Mouse (Mus musculus): Measurements from ENCODE around the gene Sh2b3. TPM values are rescaled to one million over a fixed set of nuclear protein-coding genes. Genes with fewer than 3 reads are reported as not detected.

The Sh2b3 gene
- 10 to 100 TPM; 70.9 to 83.1 TPM for total RNA-seq (2023)

DNA sequence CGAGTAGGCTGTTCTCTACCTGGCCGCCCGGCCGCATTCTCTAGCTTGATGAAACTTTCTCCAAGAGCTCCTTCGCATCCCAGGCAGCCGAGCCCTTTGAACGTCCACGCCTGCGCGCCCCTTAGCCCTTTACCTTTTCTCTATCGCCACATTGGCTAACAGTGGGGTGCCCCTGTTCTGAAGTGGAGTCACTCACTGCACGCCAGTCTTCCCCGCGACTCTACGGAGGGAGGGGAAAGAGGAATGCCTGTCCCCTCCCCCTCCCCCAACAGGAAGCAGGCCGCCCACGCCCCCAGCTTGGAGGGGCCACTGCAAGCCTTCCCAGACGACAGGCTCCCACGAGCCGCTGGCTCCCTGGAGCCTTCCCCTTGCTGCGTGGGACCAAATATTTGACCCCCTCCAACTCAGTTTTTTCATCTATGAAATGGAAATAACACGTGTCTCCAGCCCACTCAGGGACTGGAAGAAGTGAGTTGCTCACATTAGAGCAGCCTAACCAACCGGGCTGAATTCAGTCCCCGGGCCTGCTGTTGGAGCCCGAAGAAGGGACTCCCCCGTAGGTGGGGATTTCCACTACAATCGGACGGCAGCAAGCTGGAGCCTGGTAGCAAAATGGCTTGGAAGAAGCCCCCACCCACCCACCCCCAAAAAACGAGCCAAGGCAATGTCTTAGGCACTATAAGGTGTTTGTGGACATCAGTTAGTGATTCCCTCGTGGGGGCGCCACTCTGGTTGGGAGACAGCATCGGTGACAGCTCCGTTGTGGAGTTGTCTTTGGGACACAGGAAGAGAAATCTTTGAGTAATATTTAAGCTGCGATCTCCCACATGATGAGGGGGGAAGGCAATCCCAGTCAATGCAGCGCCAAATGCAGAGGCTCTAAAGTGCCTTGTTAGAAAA is at the start of gene Sh2b3:
Sh2b3 (minus strand) TSS at position 206 of the 900 bp plus-strand sequence.

DNA sequence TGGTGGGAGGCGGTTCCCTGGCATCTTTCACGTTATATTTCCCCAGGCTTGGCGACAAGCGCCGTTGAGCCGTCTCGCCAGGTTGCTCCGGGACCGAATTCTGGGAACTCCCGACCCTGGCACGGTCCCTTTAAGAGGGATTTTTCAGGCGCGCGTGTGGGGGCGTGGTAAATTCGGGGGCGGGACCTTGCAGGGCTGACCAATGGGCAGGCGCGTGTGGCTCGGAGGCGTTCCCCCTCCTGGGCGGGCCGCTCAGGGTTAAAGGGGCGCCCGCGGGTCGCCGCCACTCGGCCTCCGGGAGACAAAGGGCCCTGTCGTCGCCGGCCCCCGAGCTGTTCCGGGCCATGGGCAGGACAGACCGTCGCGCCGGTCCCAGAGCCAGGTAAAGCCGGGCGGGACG is 11.3 kb upstream of the Sh2b3 start, which contains the start of gene Pheta1:
Pheta1 (plus strand) TSS at position 242 of the 400 bp plus-strand sequence.

Other genes starting within 250 kb of the Sh2b3 start
- 100 to 1,000 TPM; 857 to 999 TPM for gene Aldh2, start 243.8 kb downstream of the Sh2b3 start, total RNA-seq (2023)
- 1 to 10 TPM; 4.3 to 4.9 TPM for gene Acad12, start 218.7 kb downstream of the Sh2b3 start, total RNA-seq (2023)
- 1 to 10 TPM; 2.9 to 4.7 TPM for gene Acad10, start 177.1 kb downstream of the Sh2b3 start, total RNA-seq (2023)
- 10 to 100 TPM; 64.0 to 74.1 TPM for gene Brap, start 177.1 kb downstream of the Sh2b3 start, total RNA-seq (2023)
- 10 to 100 TPM; 52.6 to 63.8 TPM for gene Atxn2, start 126.3 kb downstream of the Sh2b3 start, total RNA-seq (2023)
- 1 to 10 TPM; 2.6 to 3.2 TPM for gene Pheta1, start 11.3 kb upstream of the Sh2b3 start, total RNA-seq (2023)
- under 1 TPM; 0.22 to 0.69 TPM for gene Cux2, start 212.5 kb upstream of the Sh2b3 start, total RNA-seq (2023)

All from neutrophil, adult 59 days (primary cell).